In the genomic region with DNA sequence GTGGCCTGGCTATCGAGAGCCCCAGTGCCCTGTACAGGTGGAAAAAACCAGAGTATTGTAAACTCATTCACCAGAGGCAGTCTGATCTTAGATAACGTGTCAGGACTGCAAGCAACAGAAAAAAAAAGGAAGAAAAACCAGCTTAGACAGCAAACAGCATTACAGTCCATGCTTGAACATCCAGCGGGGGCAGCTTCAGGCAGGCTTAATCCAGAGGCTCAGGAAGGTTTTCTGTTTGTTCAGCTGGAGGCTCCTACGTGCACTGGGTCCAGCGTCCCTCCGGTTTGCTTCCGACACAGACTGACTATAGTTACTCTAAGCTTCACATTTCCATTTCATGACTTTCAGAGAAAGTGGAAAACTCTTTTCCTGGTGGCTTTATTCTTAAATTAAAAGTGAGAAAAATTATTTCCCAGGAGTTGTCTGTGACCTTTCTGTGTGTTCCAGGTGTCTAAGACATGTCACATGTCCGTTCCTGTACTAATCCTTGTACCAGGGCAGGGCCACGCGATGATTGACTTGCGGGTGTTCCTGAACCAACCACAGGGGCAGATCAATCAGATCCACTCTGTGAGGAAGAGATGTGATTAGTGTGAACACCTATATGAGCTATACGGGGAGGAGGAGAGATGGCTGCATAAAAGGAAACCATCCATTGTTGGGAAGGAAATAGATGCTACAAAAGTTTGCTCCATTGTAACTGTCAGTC, we compare ENCODE assay signal across 12 mouse cellular contexts.
DNase-seq lines count a peak whose midpoint lies in the region; ATAC-seq and TF ChIP-seq lines count a peak whose summit lies in the region.
"Had no signal": no experiment of that assay in that cellular context is flagged by ENCODE, and none has a peak within 500 bp of the region (broad histone marks: within the 10 kb centered on the region; RNA-seq: fewer than 3 reads in every experiment).

No protein-coding gene starts in this region.

- 39% methylated on average over 12 of the region's 12 CpGs for WGBS in lung, embryonic 14.5 days
- 42% methylated on average over 12 of the region's 12 CpGs for WGBS in stomach, embryonic 15.5 days

- no peak overlapping the region for H3K4me3 ChIP-seq in lung, embryonic 14.5 days (ENCODE audit: low read depth, low read length)
- H3K4me3 ChIP-seq in stomach, embryonic 15.5 days (replicated peaks): no peak overlapping the region
- H3K4me3 ChIP-seq: gastrocnemius, adult 2 months; liver, embryonic 15.5 days had no signal

- H3K9me3 ChIP-seq in lung, embryonic 14.5 days (ENCODE audit: low read depth, low read length): no peaks in the 10 kb centered on the region
- no peaks in the 10 kb centered on the region for H3K9me3 ChIP-seq in stomach, embryonic 15.5 days
- H3K9me3 ChIP-seq: liver, embryonic 15.5 days had no signal

- peaks cover 4% of the 10 kb centered on the region; the same call in 1 of the 2 replicates for H3K4me1 ChIP-seq in lung, embryonic 14.5 days (ENCODE audit: insufficient read depth)
- H3K4me1 ChIP-seq in stomach, embryonic 15.5 days: 0 out of 2 replicates have a peak, but pooled peaks cover 6% of the 10 kb centered on the region
- H3K4me1 ChIP-seq: liver, embryonic 15.5 days had no signal

- DNase-seq in lung, embryonic 14.5 days: peak; percentile 59
- no peak for DNase-seq in lung, postnatal 14 days
- DNase-seq in fat pad, adult 2 months (ENCODE audit: extremely low read depth, low read depth, low spot score): peak; percentile 78
- peak; percentile 15 for DNase-seq in kidney, postnatal 14 days
- no peak for DNase-seq in right cerebral cortex, postnatal 36 days (ENCODE audit: low spot score in 2 of 2)
- no peak for DNase-seq in layer of hippocampus, postnatal 10 days (ENCODE audit: low spot score in 2 of 2)
- no peak for DNase-seq in lung, postnatal 4 days
- DNase-seq: gastrocnemius, adult 2 months; heart, postnatal 36 days had no signal

- H3K9ac ChIP-seq in lung, embryonic 14.5 days: no peak overlapping the region
- no peak overlapping the region for H3K9ac ChIP-seq in stomach, embryonic 15.5 days
- H3K9ac ChIP-seq: liver, embryonic 15.5 days had no signal

- no peak overlapping the region for H3K4me2 ChIP-seq in lung, embryonic 14.5 days
- H3K4me2 ChIP-seq in stomach, embryonic 15.5 days: peak overlapping the region; percentile 5; the same call in 1 of the 2 replicates
- H3K4me2 ChIP-seq: liver, embryonic 15.5 days had no signal

- TF ChIP-seq CTCF in lung, embryonic 14.5 days (IDR thresholded peaks at IDR 0.05; ENCODE audit: low read depth): no peak

- no peaks in the 10 kb centered on the region for H3K27me3 ChIP-seq in lung, embryonic 14.5 days (ENCODE audit: insufficient read depth, low read length)
- H3K27me3 ChIP-seq in stomach, embryonic 15.5 days (replicated peaks): no peaks in the 10 kb centered on the region
- H3K27me3 ChIP-seq: liver, embryonic 15.5 days had no signal

- peak; percentile 72 for ATAC-seq in lung, embryonic 14.5 days (ENCODE audit: insufficient read depth)
- peak; percentile 90 for ATAC-seq in stomach, embryonic 15.5 days (ENCODE audit: insufficient read depth, low FRiP score, low read depth)
- ATAC-seq: CD4-positive, CD25-positive, alpha-beta regulatory T cell, adult 4 months had no signal

- no peaks in the 10 kb centered on the region for H3K36me3 ChIP-seq in lung, embryonic 14.5 days (ENCODE audit: insufficient read depth)
- no peaks in the 10 kb centered on the region for H3K36me3 ChIP-seq in stomach, embryonic 15.5 days
- H3K36me3 ChIP-seq: liver, embryonic 15.5 days had no signal

- peak overlapping the region; percentile 54; the same call in 1 of the 2 replicates for H3K27ac ChIP-seq in lung, embryonic 14.5 days (ENCODE audit: low read depth)
- H3K27ac ChIP-seq in stomach, embryonic 15.5 days: peak overlapping the region; percentile 64
- H3K27ac ChIP-seq: gastrocnemius, adult 2 months; liver, embryonic 15.5 days had no signal

Comparison
In these comparisons a context has a peak if more than half of its experiments do, and no peak if none do; other contexts are left out.
1. DNase-seq: peak in lung, embryonic 14.5 days (single experiment), fat pad, adult 2 months (single experiment) and kidney, postnatal 14 days (single experiment); none in lung, postnatal 14 days (single experiment), right cerebral cortex, postnatal 36 days (0 of 2), layer of hippocampus, postnatal 10 days (0 of 2) and lung, postnatal 4 days (0 of 2).